Mouse (Mus musculus): ENCODE data around the gene Klhl9.

Klhl9 gene

GRCm38 (mm10) chr4:88715059-88715458 is 7.2 kb downstream of the Klhl9 start:
- DNase-seq (ENCODE audit: low spot score in 2 of 2) = no peak

DNA sequence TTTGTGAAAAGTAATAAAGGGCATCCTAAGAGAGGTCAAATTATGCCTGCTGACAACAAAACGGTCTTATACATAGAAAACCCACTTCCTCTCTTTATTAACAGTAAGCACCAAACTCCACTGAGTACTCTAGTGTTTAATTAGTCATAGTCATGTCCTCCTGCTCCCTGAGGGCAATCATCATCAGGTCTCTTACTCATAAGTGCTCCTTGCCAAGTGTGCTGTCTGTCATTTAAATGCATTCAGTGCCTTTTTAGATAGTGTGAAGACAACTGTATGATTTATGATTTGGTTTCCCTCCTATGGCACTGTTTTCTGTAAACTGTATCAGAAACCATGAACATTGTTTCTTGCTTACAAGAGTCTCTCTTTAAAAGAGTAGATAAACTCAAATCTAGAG is 8.0 kb downstream of the Klhl9 start:
- no peak for DNase-seq (ENCODE audit: low spot score in 2 of 2)

DNA sequence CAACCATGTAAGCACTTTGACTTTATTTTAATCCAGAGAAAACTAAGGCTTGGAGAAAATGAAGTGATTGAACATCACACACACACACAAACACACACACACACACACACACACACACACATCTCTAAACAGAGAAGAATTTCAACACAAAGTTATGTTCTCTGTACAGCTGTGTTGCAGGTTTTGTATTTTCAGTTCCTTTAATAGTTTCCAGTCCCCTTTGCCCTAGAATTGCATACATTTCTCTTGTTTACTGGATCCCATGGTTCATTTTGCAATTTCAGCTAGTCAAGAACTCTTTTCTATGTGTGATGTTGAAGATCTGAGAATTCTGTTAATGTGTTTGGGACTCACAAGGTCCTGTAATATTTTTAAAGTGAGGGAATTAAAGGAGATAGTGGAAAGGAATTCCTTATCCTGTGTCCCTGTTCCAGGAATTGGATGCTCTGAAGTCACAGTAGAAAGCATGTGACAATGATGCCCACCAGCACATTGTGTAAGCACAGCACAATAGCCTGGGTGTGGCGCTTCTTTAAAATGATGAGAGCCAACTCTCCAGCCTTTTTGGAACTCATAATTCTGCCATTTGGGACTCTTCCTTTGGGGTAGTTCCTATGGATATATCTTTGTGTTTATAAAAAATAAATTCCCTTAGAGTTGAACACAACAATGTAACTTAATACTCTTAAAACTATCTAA is 15.0 kb downstream of the Klhl9 start:
- no peak for DNase-seq (ENCODE audit: low spot score in 2 of 2)

DNA sequence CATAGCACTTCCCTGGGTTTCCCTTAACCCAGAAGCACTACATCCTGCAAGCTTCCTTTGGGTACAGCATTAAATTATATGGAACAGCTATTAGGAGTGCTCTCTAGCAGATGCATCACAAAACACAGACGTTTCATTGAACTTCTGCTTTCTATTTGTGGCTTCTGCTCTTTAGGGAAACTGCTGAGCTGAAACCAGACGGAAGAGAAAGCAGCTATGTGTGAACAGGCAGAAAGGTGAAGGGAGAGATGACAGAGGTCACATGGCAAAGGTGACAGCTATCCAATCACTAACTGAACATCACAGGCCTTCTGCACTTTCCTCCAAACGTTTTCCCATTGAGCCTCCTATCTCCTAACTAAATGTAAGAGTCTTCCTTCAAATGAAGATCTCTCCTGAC is 16.3 kb downstream of the Klhl9 start:
- no peak for DNase-seq (ENCODE audit: low spot score in 2 of 2)

- DNase-seq (ENCODE audit: low spot score in 2 of 2) = no peak
Measured at GRCm38 (mm10) chr4:88699301-88699700, 23.0 kb downstream of the Klhl9 start.

DNA sequence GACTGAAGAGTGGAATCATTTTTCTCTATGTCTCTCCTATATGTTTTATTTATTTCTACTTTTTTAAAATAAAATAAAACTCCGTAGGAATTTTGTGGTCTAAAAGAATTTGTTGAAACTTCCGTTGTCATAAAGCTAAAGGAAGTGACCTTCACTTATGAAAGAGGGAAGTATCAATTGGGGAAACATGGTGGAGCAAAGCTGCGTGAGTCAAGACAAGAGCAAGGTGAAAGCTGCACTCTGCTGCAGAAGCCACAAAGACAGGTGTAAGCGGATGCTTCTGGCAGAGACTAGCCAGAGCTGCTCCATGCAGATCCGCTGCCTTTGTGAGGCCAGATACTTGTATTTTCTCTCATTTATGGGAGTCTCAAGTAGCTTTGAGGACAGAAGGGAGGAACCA is 23.5 kb downstream of the Klhl9 start:
- DNase-seq (ENCODE audit: low spot score in 2 of 2) = no peak

DNA sequence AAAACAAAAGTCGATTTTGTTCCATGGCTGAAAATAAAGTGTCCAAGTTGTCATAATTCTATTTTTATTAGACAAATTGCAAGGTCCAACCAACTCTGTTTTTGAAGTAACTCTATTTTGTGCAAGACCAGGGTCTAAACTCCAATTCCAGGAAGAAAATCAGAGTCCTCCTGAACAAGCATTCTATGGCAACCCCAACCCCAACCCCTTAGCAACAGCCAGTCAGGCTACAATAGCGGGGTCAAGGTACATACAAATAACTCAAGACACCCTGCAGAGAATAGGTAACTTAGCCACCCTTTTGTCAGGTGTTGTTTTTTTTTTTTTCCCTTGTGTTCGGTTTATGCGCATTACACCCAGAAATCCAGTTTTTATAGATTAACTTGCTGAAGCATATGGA is 24.5 kb downstream of the Klhl9 start:
- DNase-seq (ENCODE audit: low spot score in 2 of 2) = no peak

DNA sequence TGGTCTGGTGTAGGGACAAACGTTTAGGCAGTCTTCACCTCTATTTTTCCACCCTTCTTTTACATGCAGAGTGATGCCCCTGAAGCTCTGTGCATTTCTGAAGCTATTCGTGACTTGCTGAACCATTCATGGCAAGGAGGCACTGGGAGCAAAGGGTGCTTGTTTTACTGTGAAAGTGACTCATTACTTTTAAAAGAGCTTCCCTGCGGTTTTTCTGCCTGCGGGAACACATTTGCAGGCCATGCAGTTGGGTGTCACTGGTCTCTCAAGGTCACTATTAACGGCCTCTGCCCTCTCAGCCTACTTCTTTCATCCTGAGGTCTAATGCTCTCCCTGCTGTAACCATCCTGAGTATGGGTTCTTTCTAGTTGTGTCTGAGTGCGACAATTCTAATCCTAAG is 25.2 kb downstream of the Klhl9 start:
- no peak for DNase-seq (ENCODE audit: low spot score in 2 of 2)

DNA sequence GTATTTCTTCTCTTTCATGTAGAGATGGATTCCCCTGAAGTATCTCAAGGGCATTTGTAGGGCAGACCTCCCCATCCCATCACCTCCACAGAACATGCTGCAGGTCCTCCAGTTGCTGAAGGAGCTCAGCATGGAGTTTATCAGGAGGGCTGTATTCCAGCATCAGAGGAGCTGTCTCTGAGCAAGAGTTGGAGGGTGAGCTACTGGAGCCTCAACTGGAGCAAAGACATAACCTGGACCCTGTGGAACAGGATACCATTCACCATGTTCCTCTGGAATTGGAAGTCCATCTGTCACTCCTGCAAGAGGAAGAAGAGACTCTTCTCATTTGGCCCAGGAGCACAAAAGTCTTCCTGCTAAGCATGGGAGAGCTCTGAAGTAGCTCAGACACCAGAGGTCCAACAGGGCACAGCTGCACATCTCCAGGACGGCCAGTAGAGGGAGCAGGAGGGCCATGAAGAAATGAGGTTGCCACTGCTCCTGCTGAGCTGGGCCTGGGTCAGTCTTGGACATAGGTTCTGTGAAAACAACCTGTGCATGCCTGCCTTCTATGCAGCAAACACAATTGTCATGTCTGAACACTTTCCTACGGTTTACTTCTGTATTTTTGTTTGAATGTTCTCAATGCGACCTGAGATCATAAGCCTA is 25.9 kb downstream of the Klhl9 start:
- DNase-seq (ENCODE audit: low spot score in 2 of 2) = peak; percentile 42 to 82

DNA sequence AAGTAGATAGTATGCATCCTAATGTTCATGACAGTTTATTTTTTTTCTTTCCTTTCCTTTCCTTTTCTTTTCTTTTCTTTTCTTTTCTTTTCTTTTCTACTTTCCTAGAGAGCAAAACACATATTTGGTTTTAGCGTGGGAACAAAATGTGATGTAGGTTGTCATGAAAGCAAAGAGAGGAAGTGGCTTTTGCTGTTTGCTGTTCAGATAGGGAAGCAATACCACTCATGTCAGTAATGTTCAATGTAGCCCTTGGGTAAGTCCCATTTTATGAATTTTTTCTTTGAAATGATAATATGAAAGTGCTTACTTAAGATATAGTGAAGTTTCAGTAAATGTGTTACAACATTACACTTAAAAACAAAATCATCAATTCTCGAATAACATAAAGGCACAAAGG is 28.9 kb downstream of the Klhl9 start:
- no peak for DNase-seq (ENCODE audit: low spot score in 2 of 2)

DNA sequence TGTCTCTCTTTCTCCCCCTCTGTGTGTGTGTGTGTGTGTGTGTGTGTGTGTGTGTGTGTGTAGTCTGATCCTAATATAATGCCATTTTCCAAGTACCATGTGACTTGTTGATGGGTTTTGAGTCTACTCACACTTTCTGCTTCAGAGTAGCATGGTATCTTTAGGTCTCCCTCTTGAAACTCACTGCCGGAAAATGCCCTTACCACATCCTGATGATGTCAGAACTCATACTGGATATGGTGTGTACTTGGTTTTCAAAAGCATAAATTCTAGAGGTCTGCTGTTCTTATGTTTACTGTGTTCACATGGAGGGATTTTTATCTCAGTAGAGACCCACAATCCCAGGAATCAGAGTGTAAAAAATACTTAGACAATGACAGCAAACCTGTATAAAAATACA is 29.7 kb downstream of the Klhl9 start:
- DNase-seq (ENCODE audit: low spot score in 2 of 2) = no peak

DNA sequence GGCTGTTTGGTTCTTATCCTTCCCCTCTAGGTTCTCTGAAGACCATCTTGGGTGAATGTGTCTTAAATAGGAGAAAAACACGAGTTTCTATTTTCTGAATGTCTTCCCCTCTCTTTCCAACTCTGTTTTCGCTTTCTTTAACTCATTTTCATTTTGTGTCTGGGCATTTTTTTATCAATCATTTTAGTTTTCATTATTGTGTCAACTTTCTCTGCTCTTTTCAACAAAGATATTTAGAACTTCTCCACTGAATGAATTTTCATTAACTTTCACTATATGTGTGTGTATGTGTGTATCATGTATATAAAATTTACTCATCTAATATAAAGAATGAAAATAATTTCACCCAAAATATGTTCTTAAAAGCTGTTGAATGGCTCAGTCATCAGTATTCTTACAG is 31.0 kb downstream of the Klhl9 start, which contains the start of gene Ifnab:
Gene Ifnab (minus strand): TSS at position 101 of the 400 bp plus-strand sequence.
- DNase-seq (ENCODE audit: low spot score in 2 of 2) = no peak

- DNase-seq (ENCODE audit: low spot score in 2 of 2) = no peak
Measured at GRCm38 (mm10) chr4:88683812-88684211, 38.5 kb downstream of the Klhl9 start, which contains the start of gene Ifna2. Ifna2 (minus strand) TSS chr4:88683912.

DNA sequence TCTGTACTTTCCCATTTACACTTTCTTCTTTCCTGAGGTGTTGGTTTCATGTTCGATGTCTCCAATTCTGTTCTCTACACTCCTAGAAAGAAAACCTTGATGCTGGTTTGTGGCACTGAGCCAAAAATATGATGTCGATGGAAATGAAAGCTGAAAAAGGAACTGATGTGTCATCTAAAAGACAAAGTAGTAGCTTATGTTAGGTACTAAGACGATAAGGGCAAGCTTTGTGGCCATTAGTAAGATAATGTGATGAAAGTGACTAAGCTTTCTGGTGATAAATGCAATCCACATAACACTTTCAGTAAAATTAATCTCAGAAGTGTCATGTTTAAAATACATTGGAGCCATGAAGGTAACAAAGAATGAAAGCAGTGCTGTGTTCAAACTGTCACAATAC is 40.9 kb downstream of the Klhl9 start:
- no peak for DNase-seq (ENCODE audit: low spot score in 2 of 2)

DNA sequence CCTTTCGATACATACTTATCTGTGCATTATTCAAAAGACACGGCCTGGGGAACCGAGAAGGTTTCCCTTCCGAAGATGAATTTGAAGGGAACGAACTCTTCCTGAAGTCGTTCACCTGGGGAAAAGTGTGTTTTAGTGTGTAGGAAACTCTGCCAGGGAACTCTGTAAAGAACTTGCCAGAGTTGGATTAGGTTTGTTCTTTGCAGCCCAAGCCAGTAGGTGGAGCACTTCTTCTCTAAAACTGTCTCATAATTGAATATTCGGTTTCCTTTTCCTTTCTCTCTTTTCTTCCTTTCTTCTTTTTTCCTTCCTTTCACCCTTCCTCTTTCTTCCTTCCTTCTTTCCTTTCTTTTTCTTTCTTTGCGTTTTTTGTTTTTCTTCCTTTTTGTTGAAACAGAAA is 41.9 kb downstream of the Klhl9 start:
- peak in 1 of 2 experiments; percentile 18 for DNase-seq (ENCODE audit: low spot score in 2 of 2)

- no peak for DNase-seq (ENCODE audit: low spot score in 2 of 2)
Measured at GRCm38 (mm10) chr4:88676824-88677223, 45.4 kb downstream of the Klhl9 start, which contains the start of gene Ifna16. Ifna16 (minus strand) TSS chr4:88676924.
